Mouse (Mus musculus) E14TG2a.4 (cell line): ENCODE measurements at regions not wholly inside any gene's neighbourhood (a gene's known extent, or its start where the extent isn't known, plus 50 kb on each side); places are given as distances from the start of the nearest gene placed in this dataset.

Source experiments
- CTCF ChIP-seq: conservative IDR thresholded peaks from 2 replicates; pipeline ENCODE4 v1.5.1; 2014; ENCODE audit warnings: low read length
- NANOG ChIP-seq: IDR thresholded peaks from 2 replicates; pipeline ENCODE4 v1.6.1; 2014; ENCODE audit warnings: borderline replicate concordance, low read length, mixed read lengths
- POU5F1 ChIP-seq: IDR thresholded peaks from 2 replicates; pipeline ENCODE4 v1.6.1; 2014; ENCODE audit warnings: low read length, borderline replicate concordance

DNA sequence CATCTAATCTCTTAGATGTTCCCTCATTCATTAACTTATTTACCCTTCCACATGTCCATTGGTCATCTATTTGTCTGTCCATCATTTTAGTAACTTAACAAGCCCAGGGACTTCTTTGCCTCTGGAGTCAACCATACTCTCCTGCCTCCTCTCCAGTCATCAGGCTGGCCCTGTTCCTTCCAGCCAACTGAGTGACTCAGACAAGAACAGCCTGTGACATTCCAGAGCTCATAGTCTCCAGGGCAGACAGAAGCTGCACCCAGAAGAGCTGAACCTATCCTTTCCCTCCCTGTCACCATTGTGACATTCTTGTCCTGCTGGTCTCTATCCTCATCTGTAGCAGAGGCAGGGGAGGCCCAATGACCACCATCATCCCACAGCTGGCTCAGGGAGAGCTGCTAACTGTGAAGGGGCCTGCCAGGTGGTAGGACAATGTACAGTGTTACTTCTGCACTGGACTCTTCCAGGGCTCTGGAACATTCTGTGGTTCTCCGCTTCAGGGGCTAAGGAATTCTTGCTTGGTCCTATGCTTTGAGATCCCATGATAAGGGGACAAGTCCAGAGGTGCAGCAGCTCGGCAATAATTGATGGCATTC lies 100.2 kb downstream of the 1810010D01Rik start:
- TF ChIP-seq CTCF, result no peak
- no peak for TF ChIP-seq POU5F1
- TF ChIP-seq NANOG, result no peak
